Mouse (Mus musculus): ENCODE results near the gene Astn2.

GRCm38 (mm10) chr4:66114243-66114642 is 290.2 kb downstream of the Astn2 start:
- TF ChIP-seq ZKSCAN1 (IDR thresholded peaks at IDR 0.05; ENCODE audit: low read depth, low read length): no peak
- no peak for TF ChIP-seq RAD21 (IDR thresholded peaks at IDR 0.05; ENCODE audit: low read depth, low read length)
- no peak for TF ChIP-seq ZC3H11A (IDR thresholded peaks at IDR 0.05; ENCODE audit: low read depth, low read length)
- TF ChIP-seq E2F4 (IDR thresholded peaks at IDR 0.05; ENCODE audit: borderline replicate concordance, low read depth, low read length): no peak

Data from MEL (cell line).